Mouse (Mus musculus): ENCODE measurements around the gene Macrod1. TPM values are rescaled to one million over a fixed set of nuclear protein-coding genes. Genes with fewer than 3 reads are reported as not detected.
A peak's percentile ranks its signal among the peaks of the same experiment; 100 is the strongest.

Gene Macrod1
- total and polyA plus RNA-seq, 2 experiments from 2014 or later = 4.8 to 6.7 TPM

DNA sequence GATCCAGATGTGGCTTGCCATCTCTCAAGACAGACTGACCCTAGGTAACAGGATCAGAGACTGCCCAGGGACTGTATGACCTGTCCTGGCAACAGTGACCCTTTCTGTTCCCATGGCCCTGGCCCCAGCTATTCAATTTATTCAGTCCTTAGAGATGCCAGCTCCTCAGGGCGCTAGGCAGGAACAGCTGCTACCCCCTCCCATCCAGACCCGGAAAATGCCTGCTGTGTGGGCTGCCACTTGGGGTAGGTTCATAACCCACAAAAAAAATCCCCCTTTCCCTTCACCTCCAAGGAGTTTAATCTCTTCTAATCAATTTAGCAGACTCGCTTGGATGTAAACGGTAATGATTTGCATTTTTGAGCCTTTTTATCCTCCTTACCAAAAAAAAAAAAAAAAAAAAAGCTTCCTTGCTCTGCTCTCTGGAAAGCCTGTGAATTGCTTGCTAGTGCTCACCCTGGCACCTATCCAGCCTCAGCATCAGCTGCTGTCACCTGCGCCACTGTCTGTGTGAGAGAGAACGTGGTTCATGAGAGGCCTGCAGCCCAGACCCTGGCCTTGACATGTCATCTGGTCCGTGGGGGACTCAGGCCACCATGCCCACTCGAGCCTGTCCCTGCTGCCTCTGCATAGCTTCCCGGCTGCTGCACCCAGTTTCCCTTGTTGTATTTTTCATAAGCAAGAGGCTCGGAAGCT is 33.9 kb downstream of the Macrod1 start:
- no peaks in the 10 kb centered on the region for H3K27me3 ChIP-seq (ENCODE audit: insufficient read depth, low read length)
- no peak overlapping the region for H3K9ac ChIP-seq (replicated peaks; ENCODE audit: low read length)
- DNase-seq (ENCODE audit: low spot score) (peak; percentile 70), ATAC-seq (peak; percentile 16; the same call in 1 of the 2 replicates)
- no peaks in the 10 kb centered on the region for H3K36me3 ChIP-seq (ENCODE audit: insufficient read depth, low read length)
- TF ChIP-seq CTCF (IDR thresholded peaks at IDR 0.05; ENCODE audit: low read depth) = no peak
- peak overlapping the region; percentile 42; the same call in 1 of the 2 replicates for H3K27ac ChIP-seq
- no peaks in the 10 kb centered on the region for H3K9me3 ChIP-seq (ENCODE audit: low read length)
- H3K4me2 ChIP-seq (ENCODE audit: low read depth, low read length) = no peak overlapping the region
- H3K4me1 ChIP-seq (ENCODE audit: insufficient read depth, low read length) = peaks cover 46% of the 10 kb centered on the region
- 15% methylated on average over 10 of the region's 10 CpGs for WGBS
- no peak overlapping the region for H3K4me3 ChIP-seq (ENCODE audit: low read length)

DNA sequence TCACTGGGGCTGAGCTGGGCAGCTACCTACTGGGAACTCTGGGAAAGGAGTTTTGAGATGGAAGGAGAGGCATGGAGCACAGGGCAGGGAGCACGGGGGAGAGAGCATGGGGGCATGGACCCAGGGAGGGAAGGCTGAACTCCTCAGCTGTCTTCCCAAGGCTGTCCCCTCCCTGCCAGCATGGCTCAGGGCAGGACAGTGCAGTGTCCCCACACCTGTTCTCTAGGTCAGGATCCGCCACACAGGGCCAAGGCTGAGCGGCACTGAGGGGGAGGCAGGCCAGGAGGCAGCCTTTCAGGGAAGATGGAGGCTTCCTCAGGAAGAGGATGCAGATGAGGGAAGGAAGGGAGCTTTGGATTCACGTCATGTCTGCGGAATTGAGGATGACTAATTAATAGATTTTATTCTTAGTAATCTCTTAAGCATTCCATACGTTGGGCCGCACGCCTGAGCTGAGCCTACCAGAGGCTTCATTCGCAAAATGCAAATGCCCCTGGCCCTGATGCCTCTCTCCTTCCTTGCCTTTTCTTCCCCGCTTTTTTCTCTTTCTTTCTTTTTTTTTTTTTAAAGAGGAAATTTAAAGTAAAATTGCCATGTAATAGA is 34.9 kb downstream of the Macrod1 start:
- ATAC-seq = 0 out of 2 replicates have a peak, but pooled peaks have one; percentile 22

DNA sequence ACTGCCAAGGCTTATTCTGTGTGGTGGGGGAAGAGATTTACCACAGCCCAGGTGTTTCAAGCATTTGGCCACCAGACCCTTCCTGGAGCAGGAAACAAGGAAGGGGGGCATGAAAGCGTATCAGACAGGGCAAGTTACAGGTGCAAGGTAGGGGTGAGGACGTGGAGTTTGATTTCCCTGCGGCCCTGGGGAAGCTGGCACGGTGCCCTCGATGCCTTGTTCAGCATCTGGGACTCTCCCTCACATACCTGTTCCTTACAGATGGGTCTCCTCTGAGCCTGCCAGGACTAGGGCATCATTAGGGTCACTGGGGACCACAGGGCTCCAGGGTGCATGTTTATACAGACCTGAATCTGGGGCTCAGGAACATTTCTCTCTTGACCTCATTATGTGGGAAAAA is 36.1 kb downstream of the Macrod1 start:
- Histone ChIP-seq H3K4me3 (ENCODE audit: low read length) (no peak overlapping the region), H3K4me1 (ENCODE audit: insufficient read depth, low read length) (peaks cover 46% of the 10 kb centered on the region), H3K9me3 (ENCODE audit: low read length) (no peaks in the 10 kb centered on the region), H3K27ac (no peak overlapping the region), H3K4me2 (ENCODE audit: low read depth, low read length) (no peak overlapping the region), H3K27me3 (ENCODE audit: insufficient read depth, low read length) (no peaks in the 10 kb centered on the region), H3K36me3 (ENCODE audit: insufficient read depth, low read length) (no peaks in the 10 kb centered on the region), H3K9ac (replicated peaks; ENCODE audit: low read length) (no peak overlapping the region)
- 63% methylated on average over 5 of the region's 5 CpGs for WGBS
- ATAC-seq (no peak), DNase-seq (ENCODE audit: low spot score) (no peak)
- no peak for TF ChIP-seq CTCF (IDR thresholded peaks at IDR 0.05; ENCODE audit: low read depth)

More for the DNA sequence above, 34.9 kb downstream of the Macrod1 start:
- no peak for DNase-seq (ENCODE audit: low spot score)
- H3K36me3 ChIP-seq (ENCODE audit: insufficient read depth, low read length) = no peaks in the 10 kb centered on the region
- no peaks in the 10 kb centered on the region for H3K9me3 ChIP-seq (ENCODE audit: low read length)
- 48% methylated on average over 10 of the region's 10 CpGs for WGBS
- peak overlapping the region; percentile 42; the same call in 1 of the 2 replicates for H3K27ac ChIP-seq
- no peak overlapping the region for H3K4me3 ChIP-seq (ENCODE audit: low read length)
- no peak overlapping the region for H3K4me2 ChIP-seq (ENCODE audit: low read depth, low read length)
- H3K27me3 ChIP-seq (ENCODE audit: insufficient read depth, low read length) = no peaks in the 10 kb centered on the region
- TF ChIP-seq CTCF (IDR thresholded peaks at IDR 0.05; ENCODE audit: low read depth) = no peak
- H3K9ac ChIP-seq (replicated peaks; ENCODE audit: low read length) = no peak overlapping the region
- H3K4me1 ChIP-seq (ENCODE audit: insufficient read depth, low read length) = peaks cover 46% of the 10 kb centered on the region

DNA sequence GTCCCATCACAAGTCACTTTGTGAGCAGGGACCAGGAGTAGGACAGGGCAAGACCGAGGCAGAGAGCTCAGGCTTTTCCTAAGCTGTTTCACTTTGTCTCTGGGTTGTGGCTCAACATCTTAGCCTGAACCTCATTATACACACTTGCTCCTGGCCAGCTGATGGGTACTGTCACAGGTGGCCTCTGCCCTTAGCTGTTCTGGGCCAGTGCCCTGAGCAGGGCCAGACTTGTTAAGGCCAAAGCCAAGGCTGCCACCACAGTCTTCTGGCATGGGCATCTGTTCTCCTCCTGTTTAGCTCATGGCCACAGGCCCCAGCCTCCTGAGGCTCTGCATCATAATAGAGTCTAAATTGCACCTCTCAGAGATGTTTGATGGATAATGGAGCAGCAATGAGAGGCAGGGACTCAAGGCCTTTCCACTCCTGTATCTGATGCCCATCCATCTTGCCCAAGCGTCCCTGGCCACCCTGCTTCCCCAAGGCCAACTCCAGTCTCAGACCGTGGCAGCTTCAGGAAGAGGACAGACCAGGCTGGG is 43.1 kb downstream of the Macrod1 start:
- Histone ChIP-seq H3K4me3 (ENCODE audit: low read length) (no peak overlapping the region), H3K36me3 (ENCODE audit: insufficient read depth, low read length) (no peaks in the 10 kb centered on the region), H3K4me1 (ENCODE audit: insufficient read depth, low read length) (peaks cover 7% of the 10 kb centered on the region), H3K27me3 (ENCODE audit: insufficient read depth, low read length) (no peaks in the 10 kb centered on the region), H3K4me2 (ENCODE audit: low read depth, low read length) (no peak overlapping the region), H3K9me3 (ENCODE audit: low read length) (no peaks in the 10 kb centered on the region), H3K27ac (no peak overlapping the region), H3K9ac (replicated peaks; ENCODE audit: low read length) (no peak overlapping the region)
- no peak for TF ChIP-seq CTCF (IDR thresholded peaks at IDR 0.05; ENCODE audit: low read depth)
- 76% methylated on average over 3 of the region's 3 CpGs for WGBS
- ATAC-seq (no peak), DNase-seq (ENCODE audit: low spot score) (no peak)

- no peaks in the 10 kb centered on the region for H3K9me3 ChIP-seq (ENCODE audit: low read length)
- H3K9ac ChIP-seq (replicated peaks; ENCODE audit: low read length) = no peak overlapping the region
- H3K4me3 ChIP-seq (ENCODE audit: low read length) = no peak overlapping the region
- H3K27ac ChIP-seq = no peak overlapping the region
- DNase-seq (ENCODE audit: low spot score) (no peak), ATAC-seq (no peak)
- no peaks in the 10 kb centered on the region for H3K36me3 ChIP-seq (ENCODE audit: insufficient read depth, low read length)
- TF ChIP-seq CTCF (IDR thresholded peaks at IDR 0.05; ENCODE audit: low read depth) = no peak
- WGBS = 40% methylated on average over 10 of the region's 10 CpGs
- H3K27me3 ChIP-seq (ENCODE audit: insufficient read depth, low read length) = no peaks in the 10 kb centered on the region
- peaks cover 11% of the 10 kb centered on the region for H3K4me1 ChIP-seq (ENCODE audit: insufficient read depth, low read length)
- no peak overlapping the region for H3K4me2 ChIP-seq (ENCODE audit: low read depth, low read length)
Measured at GRCm38 (mm10) chr19:7102039-7102438, 45.4 kb downstream of the Macrod1 start.

- 38% methylated on average over 4 of the region's 4 CpGs for WGBS
- peak; percentile 10; the same call in 1 of the 2 replicates for TF ChIP-seq CTCF (IDR thresholded peaks at IDR 0.05; ENCODE audit: low read depth)
- no peaks in the 10 kb centered on the region for H3K27me3 ChIP-seq (ENCODE audit: insufficient read depth, low read length)
- no peaks in the 10 kb centered on the region for H3K36me3 ChIP-seq (ENCODE audit: insufficient read depth, low read length)
- ATAC-seq (no peak), DNase-seq (ENCODE audit: low spot score) (no peak)
- peaks cover 11% of the 10 kb centered on the region for H3K4me1 ChIP-seq (ENCODE audit: insufficient read depth, low read length)
- H3K4me2 ChIP-seq (ENCODE audit: low read depth, low read length) = 0 out of 2 replicates have a peak overlapping the region, but pooled peaks have one; percentile 13
- no peak overlapping the region for H3K4me3 ChIP-seq (ENCODE audit: low read length)
- no peak overlapping the region for H3K9ac ChIP-seq (replicated peaks; ENCODE audit: low read length)
- no peaks in the 10 kb centered on the region for H3K9me3 ChIP-seq (ENCODE audit: low read length)
- H3K27ac ChIP-seq = no peak overlapping the region
Measured at GRCm38 (mm10) chr19:7103349-7103992, 46.9 kb downstream of the Macrod1 start.
